Mouse (Mus musculus): ENCODE measurements around the gene Gm9507. TPM values are rescaled to one million over a fixed set of nuclear protein-coding genes. Genes with fewer than 3 reads are reported as not detected.
"Not testable (repeated sequence)": the region's sequence is repeated elsewhere in the genome, so short reads cannot be mapped to it uniquely, and the experiment has no call there.

Gene Gm9507
- polyA plus RNA-seq, 1 experiment, result not detected

DNA sequence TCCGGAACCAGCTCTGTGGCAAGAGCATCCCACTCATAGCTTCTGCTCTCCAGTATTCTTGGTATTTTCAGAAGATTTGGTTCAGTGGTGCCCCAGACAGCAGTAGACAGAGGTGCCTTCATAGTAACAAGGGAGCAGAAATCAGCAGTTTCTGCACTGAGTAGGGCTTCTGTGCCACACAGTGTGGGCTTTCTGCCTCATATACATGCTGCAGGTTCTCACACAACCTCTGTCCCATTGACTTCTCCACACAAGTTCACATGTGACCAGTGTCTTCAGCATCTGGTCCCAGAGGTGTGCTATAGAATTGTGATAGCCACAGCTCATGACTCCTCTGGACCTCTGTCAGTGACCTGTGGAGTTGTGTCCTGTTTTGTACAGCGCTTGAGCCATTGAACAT is 23.0 kb downstream of the Gm9507 start:
- TF ChIP-seq POLR2A (IDR thresholded peaks at IDR 0.05; ENCODE audit: borderline replicate concordance, control insufficient read depth, low read depth, low read length) (no peak), CTCF (IDR thresholded peaks at IDR 0.05; ENCODE audit: control insufficient read depth, insufficient read depth, low read length) (no peak)
- no peak overlapping the region for H3K27ac ChIP-seq (ENCODE audit: control insufficient read depth, insufficient read depth, low read depth, low read length, poor library complexity)
- WGBS, result 67% methylated on average over 2 of the region's 2 CpGs
- H3K4me3 ChIP-seq (replicated peaks; ENCODE audit: control insufficient read depth, low read depth, low read length), result no peak overlapping the region
- no peaks in the 10 kb centered on the region for H3K4me1 ChIP-seq (ENCODE audit: control insufficient read depth, insufficient read depth, low read length)

DNA sequence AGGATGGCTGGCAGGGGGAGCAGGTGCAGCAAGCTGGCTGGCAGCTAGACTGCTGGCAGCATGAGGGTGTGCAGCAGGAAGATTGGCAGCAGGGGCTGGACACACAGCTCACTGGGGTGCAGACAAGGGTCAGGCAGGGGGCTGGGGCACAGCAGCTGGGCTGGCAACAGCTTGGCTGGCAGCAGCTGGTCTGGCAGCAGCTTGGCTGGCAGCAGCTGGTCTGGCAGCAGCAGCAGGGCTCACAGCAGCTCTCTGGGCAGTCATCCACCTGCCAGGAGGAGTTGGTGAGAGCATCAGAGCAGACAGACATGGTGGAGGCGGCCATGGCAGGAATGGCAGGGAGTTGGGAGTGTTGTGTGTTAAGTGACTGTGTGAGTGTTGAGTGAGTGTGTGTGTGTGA is 23.8 kb downstream of the Gm9507 start, which contains the start of gene Gm7137:
Gene Gm7137, minus strand, starts transcription at position 325 of the 400 bp plus-strand sequence.
- H3K27ac ChIP-seq (ENCODE audit: control insufficient read depth, insufficient read depth, low read depth, low read length, poor library complexity); H3K4me3 ChIP-seq (replicated peaks; ENCODE audit: control insufficient read depth, low read depth, low read length); H3K4me1 ChIP-seq (ENCODE audit: control insufficient read depth, insufficient read depth, low read length): not testable (repeated sequence)
- 78% methylated on average over 1 of the region's 1 CpGs for WGBS

- not testable (repeated sequence) for H3K27ac ChIP-seq (ENCODE audit: control insufficient read depth, insufficient read depth, low read depth, low read length, poor library complexity); H3K4me1 ChIP-seq (ENCODE audit: control insufficient read depth, insufficient read depth, low read length); H3K4me3 ChIP-seq (replicated peaks; ENCODE audit: control insufficient read depth, low read depth, low read length)
- 82% methylated on average over 3 of the region's 3 CpGs for WGBS
Observed at GRCm38 (mm10) chr10:77783396-77783795, 28.2 kb downstream of the Gm9507 start.

- no CpG with 5 or more reads among the region's 1 CpGs for WGBS
- H3K27ac ChIP-seq (ENCODE audit: control insufficient read depth, insufficient read depth, low read depth, low read length, poor library complexity); H3K4me1 ChIP-seq (ENCODE audit: control insufficient read depth, insufficient read depth, low read length); H3K4me3 ChIP-seq (replicated peaks; ENCODE audit: control insufficient read depth, low read depth, low read length): not testable (repeated sequence)
Observed at GRCm38 (mm10) chr10:77782442-77782841, 29.2 kb downstream of the Gm9507 start, which contains the start of gene Gm3250. Gene Gm3250 (minus strand): TSS chr10:77782542.

DNA sequence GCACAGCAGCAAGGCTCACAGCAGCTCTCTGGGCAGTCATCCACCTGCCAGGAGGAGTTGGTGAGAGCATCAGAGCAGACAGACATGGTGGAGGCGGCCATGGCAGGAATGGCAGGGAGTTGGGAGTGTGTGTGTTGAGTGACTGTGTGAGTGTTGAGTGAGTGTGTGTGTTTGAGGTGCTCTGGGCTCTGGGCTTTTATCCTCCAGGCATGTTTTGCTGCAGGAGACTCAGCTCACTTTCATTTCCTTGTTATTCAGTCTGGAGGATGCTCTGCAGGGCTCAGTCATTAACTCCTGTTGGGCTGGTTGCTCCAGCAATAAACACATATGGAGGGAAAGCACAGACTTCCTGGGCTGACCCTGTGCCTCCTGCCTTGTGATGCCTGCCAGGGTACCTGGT is 34.8 kb downstream of the Gm9507 start, which contains the start of gene Gm7138:
Gene Gm7138, minus strand, starts transcription at position 101 of the 400 bp plus-strand sequence.
- not testable (repeated sequence) for H3K27ac ChIP-seq (ENCODE audit: control insufficient read depth, insufficient read depth, low read depth, low read length, poor library complexity); H3K4me3 ChIP-seq (replicated peaks; ENCODE audit: control insufficient read depth, low read depth, low read length); H3K4me1 ChIP-seq (ENCODE audit: control insufficient read depth, insufficient read depth, low read length)
- 63% methylated on average over 1 of the region's 1 CpGs for WGBS

GRCm38 (mm10) chr10:77772142-77772541 is 39.5 kb downstream of the Gm9507 start:
- H3K4me1 ChIP-seq (ENCODE audit: control insufficient read depth, insufficient read depth, low read length); H3K27ac ChIP-seq (ENCODE audit: control insufficient read depth, insufficient read depth, low read depth, low read length, poor library complexity); H3K4me3 ChIP-seq (replicated peaks; ENCODE audit: control insufficient read depth, low read depth, low read length): not testable (repeated sequence)
- 92% methylated on average over 2 of the region's 3 CpGs for WGBS

DNA sequence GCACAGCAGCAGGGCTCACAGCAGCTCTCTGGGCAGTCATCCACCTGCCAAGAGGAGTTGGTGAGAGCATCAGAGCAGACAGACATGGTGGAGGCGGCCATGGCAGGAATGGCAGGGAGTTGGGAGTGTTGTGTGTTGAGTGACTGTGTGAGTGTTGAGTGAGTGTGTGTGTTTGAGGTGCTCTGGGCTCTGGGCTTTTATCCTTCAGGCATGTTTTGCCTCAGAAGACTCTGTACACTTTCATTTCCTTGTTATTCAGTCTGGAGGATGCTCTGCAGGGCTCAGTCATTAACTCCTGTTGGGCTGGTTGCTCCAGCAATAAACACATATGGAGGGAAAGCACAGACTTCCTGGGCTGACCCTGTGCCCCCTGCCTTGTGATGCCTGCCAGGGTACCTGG is 40.4 kb downstream of the Gm9507 start, which contains the start of gene Gm3238:
Gene Gm3238, minus strand, starts transcription at position 101 of the 400 bp plus-strand sequence.
- not testable (repeated sequence) for H3K4me3 ChIP-seq (replicated peaks; ENCODE audit: control insufficient read depth, low read depth, low read length); H3K4me1 ChIP-seq (ENCODE audit: control insufficient read depth, insufficient read depth, low read length); H3K27ac ChIP-seq (ENCODE audit: control insufficient read depth, insufficient read depth, low read depth, low read length, poor library complexity)
- 88% methylated on average over 1 of the region's 1 CpGs for WGBS

GRCm38 (mm10) chr10:77769727-77770126 is 41.9 kb downstream of the Gm9507 start:
- Histone ChIP-seq H3K4me3 (replicated peaks; ENCODE audit: control insufficient read depth, low read depth, low read length) (no peak overlapping the region), H3K27ac (ENCODE audit: control insufficient read depth, insufficient read depth, low read depth, low read length, poor library complexity) (no peak overlapping the region), H3K4me1 (ENCODE audit: control insufficient read depth, insufficient read depth, low read length) (no peaks in the 10 kb centered on the region)
- 78% methylated on average over 1 of the region's 1 CpGs for WGBS
- TF ChIP-seq CTCF (IDR thresholded peaks at IDR 0.05; ENCODE audit: control insufficient read depth, insufficient read depth, low read length) (no peak), POLR2A (IDR thresholded peaks at IDR 0.05; ENCODE audit: borderline replicate concordance, control insufficient read depth, low read depth, low read length) (no peak)

Other genes with a start within 250 kb of the Gm9507 start
- 38.1 and 67.0 TPM in 2 replicates for gene Pttg1ip, start 230.1 kb downstream of the Gm9507 start, polyA plus RNA-seq (2011; ENCODE audit: insufficient read depth, insufficient read length, low replicate concordance, missing spikeins)
- 69.9 and 76.0 TPM in 2 replicates for gene Sumo3, start 205.7 kb downstream of the Gm9507 start, polyA plus RNA-seq (2011; ENCODE audit: insufficient read depth, insufficient read length, low replicate concordance, missing spikeins)
- gene Gm49325, start 205.6 kb downstream of the Gm9507 start, polyA plus RNA-seq (2011; ENCODE audit: insufficient read depth, insufficient read length, low replicate concordance, missing spikeins), result not detected in 2 replicates
- gene Ube2g2, start 189.6 kb downstream of the Gm9507 start, polyA plus RNA-seq (2011; ENCODE audit: insufficient read depth, insufficient read length, low replicate concordance, missing spikeins), result 21.5 and 35.5 TPM in 2 replicates
- not detected in 2 replicates for gene Tspear, start 125.3 kb downstream of the Gm9507 start, polyA plus RNA-seq (2011; ENCODE audit: insufficient read depth, insufficient read length, low replicate concordance, missing spikeins)
- gene Gm19402, start 121.1 kb downstream of the Gm9507 start, polyA plus RNA-seq (2011; ENCODE audit: insufficient read depth, insufficient read length, low replicate concordance, missing spikeins), result not detected in 2 replicates
- gene Gm9508, start 114.6 kb downstream of the Gm9507 start, polyA plus RNA-seq (2011; ENCODE audit: insufficient read depth, insufficient read length, low replicate concordance, missing spikeins), result not detected in 2 replicates
- not detected in 2 replicates for gene Gm10272, start 105.2 kb downstream of the Gm9507 start, polyA plus RNA-seq (2011; ENCODE audit: insufficient read depth, insufficient read length, low replicate concordance, missing spikeins)
- gene Gm10024, start 100.4 kb downstream of the Gm9507 start, polyA plus RNA-seq (2011; ENCODE audit: insufficient read depth, insufficient read length, low replicate concordance, missing spikeins), result not detected in 2 replicates
- gene Gm10142, start 96.0 kb downstream of the Gm9507 start, polyA plus RNA-seq (2011; ENCODE audit: insufficient read depth, insufficient read length, low replicate concordance, missing spikeins), result not detected in 2 replicates
- gene Krtap12-1, start 91.2 kb downstream of the Gm9507 start, polyA plus RNA-seq (2011; ENCODE audit: insufficient read depth, insufficient read length, low replicate concordance, missing spikeins), result not detected in 2 replicates
- gene Gm10100, start 85.4 kb downstream of the Gm9507 start, polyA plus RNA-seq (2011; ENCODE audit: insufficient read depth, insufficient read length, low replicate concordance, missing spikeins), result not detected in 2 replicates
- not detected in 2 replicates for gene Gm18596, start 69.2 kb downstream of the Gm9507 start, polyA plus RNA-seq (2011; ENCODE audit: insufficient read depth, insufficient read length, low replicate concordance, missing spikeins)
- gene Gm9736, start 60.5 kb downstream of the Gm9507 start, polyA plus RNA-seq (2011; ENCODE audit: insufficient read depth, insufficient read length, low replicate concordance, missing spikeins), result not detected in 2 replicates
- not detected in 2 replicates for gene Gm3233, start 52.2 kb downstream of the Gm9507 start, polyA plus RNA-seq (2011; ENCODE audit: insufficient read depth, insufficient read length, low replicate concordance, missing spikeins)
- not detected in 2 replicates for gene Gm3238, start 40.5 kb downstream of the Gm9507 start, polyA plus RNA-seq (2011; ENCODE audit: insufficient read depth, insufficient read length, low replicate concordance, missing spikeins)
- gene Gm7138, start 34.9 kb downstream of the Gm9507 start, polyA plus RNA-seq (2011; ENCODE audit: insufficient read depth, insufficient read length, low replicate concordance, missing spikeins), result not detected in 2 replicates
- not detected in 2 replicates for gene Gm3250, start 29.3 kb downstream of the Gm9507 start, polyA plus RNA-seq (2011; ENCODE audit: insufficient read depth, insufficient read length, low replicate concordance, missing spikeins)
- not detected in 2 replicates for gene Gm7137, start 23.6 kb downstream of the Gm9507 start, polyA plus RNA-seq (2011; ENCODE audit: insufficient read depth, insufficient read length, low replicate concordance, missing spikeins)
- not detected in 2 replicates for gene Gm9639, start 16.8 kb downstream of the Gm9507 start, polyA plus RNA-seq (2011; ENCODE audit: insufficient read depth, insufficient read length, low replicate concordance, missing spikeins)
- not detected in 2 replicates for gene Gm19668, start 12.7 kb downstream of the Gm9507 start, polyA plus RNA-seq (2011; ENCODE audit: insufficient read depth, insufficient read length, low replicate concordance, missing spikeins)
- gene Gm2696, start 2.8 kb upstream of the Gm9507 start, polyA plus RNA-seq (2011; ENCODE audit: insufficient read depth, insufficient read length, low replicate concordance, missing spikeins), result not detected in 2 replicates
- gene Krtap10-4, start 15.3 kb upstream of the Gm9507 start, polyA plus RNA-seq (2011; ENCODE audit: insufficient read depth, insufficient read length, low replicate concordance, missing spikeins), result not detected in 2 replicates
- gene Krtap10-10, start 24.1 kb upstream of the Gm9507 start, polyA plus RNA-seq (2011; ENCODE audit: insufficient read depth, insufficient read length, low replicate concordance, missing spikeins), result not detected in 2 replicates
- gene Gm36176, start 35.0 kb upstream of the Gm9507 start, polyA plus RNA-seq (2011; ENCODE audit: insufficient read depth, insufficient read length, low replicate concordance, missing spikeins), result not detected in 2 replicates
- gene Gm10318, start 41.0 kb upstream of the Gm9507 start, polyA plus RNA-seq (2011; ENCODE audit: insufficient read depth, insufficient read length, low replicate concordance, missing spikeins), result not detected in 2 replicates
- gene Gm3285, start 50.1 kb upstream of the Gm9507 start, polyA plus RNA-seq (2011; ENCODE audit: insufficient read depth, insufficient read length, low replicate concordance, missing spikeins), result not detected in 2 replicates
- gene Lrrc3, start 90.7 kb upstream of the Gm9507 start, polyA plus RNA-seq (2011; ENCODE audit: insufficient read depth, insufficient read length, low replicate concordance, missing spikeins), result 0.70 TPM in 1 of 2 replicates, not detected in the other
- 19.2 and 53.7 TPM in 2 replicates for gene Trpm2, start 158.7 kb upstream of the Gm9507 start, polyA plus RNA-seq (2011; ENCODE audit: insufficient read depth, insufficient read length, low replicate concordance, missing spikeins)
- gene 1810043G02Rik, start 166.7 kb upstream of the Gm9507 start, polyA plus RNA-seq (2011; ENCODE audit: insufficient read depth, insufficient read length, low replicate concordance, missing spikeins), result 4.4 and 5.8 TPM in 2 replicates
- 8.0 and 13.3 TPM in 2 replicates for gene Pfkl, start 198.2 kb upstream of the Gm9507 start, polyA plus RNA-seq (2011; ENCODE audit: insufficient read depth, insufficient read length, low replicate concordance, missing spikeins)
- 6.7 TPM in 1 of 2 replicates, not detected in the other for gene Dnmt3l, start 230.1 kb upstream of the Gm9507 start, polyA plus RNA-seq (2011; ENCODE audit: insufficient read depth, insufficient read length, low replicate concordance, missing spikeins)
- not detected in 2 replicates for gene Aire, start 231.8 kb upstream of the Gm9507 start, polyA plus RNA-seq (2011; ENCODE audit: insufficient read depth, insufficient read length, low replicate concordance, missing spikeins)

Measured in bone marrow, adult 2 months (tissue).